Mouse (Mus musculus): ENCODE data around the gene Nfxl1. TPM values are rescaled to one million over a fixed set of nuclear protein-coding genes. Genes with fewer than 3 reads are reported as not detected.

Gene Nfxl1
- 9.1 TPM for total RNA-seq (2023)

GRCm38 (mm10) chr5:72559544-72560049 is at the start of gene Nfxl1:
Gene Nfxl1 (minus strand): TSS chr5:72559684.

GRCm38 (mm10) chr5:72587192-72587681 is 27.8 kb upstream of the Nfxl1 start, which contains the start of gene Gm5868:
Gene Gm5868 (minus strand): TSS chr5:72587551.

GRCm38 (mm10) chr5:72580970-72581332 is 21.5 kb upstream of the Nfxl1 start, which contains the start of gene Zar1:
Gene Zar1 (minus strand): TSS chr5:72581254.

GRCm38 (mm10) chr5:72503531-72504523 is 55.7 kb downstream of the Nfxl1 start, which contains the start of gene Corin:
Gene Corin (minus strand): TSS chr5:72504473.

Other genes with a start within 250 kb of the Nfxl1 start
- gene Corin, start 55.2 kb downstream of the Nfxl1 start, total RNA-seq (2023) = not detected
- 0.41 TPM for gene Zar1, start 21.6 kb upstream of the Nfxl1 start, total RNA-seq (2023)
- gene Gm5868, start 27.9 kb upstream of the Nfxl1 start, total RNA-seq (2023) = not detected
- 14.6 TPM for gene Cnga1, start 84.6 kb upstream of the Nfxl1 start, total RNA-seq (2023)
- 4.9 TPM for gene Nipal1, start 88.1 kb upstream of the Nfxl1 start, total RNA-seq (2023)
- 176 TPM for gene Txk, start 193.1 kb upstream of the Nfxl1 start, total RNA-seq (2023)